Mouse (Mus musculus) WW6 (cell line): ENCODE results near the gene Grik5.

Experiments
- DNase-seq: peaks from one replicate; pipeline ENCODE4 v3.0.0-alpha.2; 2013; ENCODE audit warnings: low read depth, low spot score

The Grik5 gene

GRCm38 (mm10) chr7:24985799-24986198 is 86.3 kb downstream of the Grik5 start:
- no peak for DNase-seq

GRCm38 (mm10) chr7:24984307-24984706 is 87.8 kb downstream of the Grik5 start:
- DNase-seq = no peak

- DNase-seq = no peak
Observed at GRCm38 (mm10) chr7:24983396-24983795, 88.8 kb downstream of the Grik5 start.

- no peak for DNase-seq
Observed at GRCm38 (mm10) chr7:24980439-24980838, 91.7 kb downstream of the Grik5 start.

- DNase-seq = no peak
Observed at GRCm38 (mm10) chr7:24978781-24979180, 93.4 kb downstream of the Grik5 start.

- no peak for DNase-seq
Observed at GRCm38 (mm10) chr7:24974893-24975595, 97.1 kb downstream of the Grik5 start.

GRCm38 (mm10) chr7:24973902-24974301 is 98.2 kb downstream of the Grik5 start:
- no peak for DNase-seq

GRCm38 (mm10) chr7:24973208-24973607 is 98.9 kb downstream of the Grik5 start:
- no peak for DNase-seq

GRCm38 (mm10) chr7:24971972-24972893 is 99.9 kb downstream of the Grik5 start, which contains the start of gene Rabac1:
TSS of gene Rabac1 (minus strand) at chr7:24972754.
- peak; percentile 82 for DNase-seq

- no peak for DNase-seq
Observed at GRCm38 (mm10) chr7:24971261-24971971, 100.7 kb downstream of the Grik5 start.

GRCm38 (mm10) chr7:24970341-24970740 is 101.8 kb downstream of the Grik5 start:
- DNase-seq = no peak

GRCm38 (mm10) chr7:24969805-24970204 is 102.3 kb downstream of the Grik5 start:
- no peak for DNase-seq

- no peak for DNase-seq
Observed at GRCm38 (mm10) chr7:24968463-24968862, 103.7 kb downstream of the Grik5 start.

GRCm38 (mm10) chr7:24967966-24968365 is 104.2 kb downstream of the Grik5 start:
- no peak for DNase-seq

- no peak for DNase-seq
Observed at GRCm38 (mm10) chr7:24964897-24965535, 107.1 kb downstream of the Grik5 start.

- DNase-seq = no peak
Observed at GRCm38 (mm10) chr7:24964288-24964687, 107.9 kb downstream of the Grik5 start.
